Mouse (Mus musculus) midbrain, embryonic 15.5 days (tissue): ENCODE measurements at regions not wholly inside any gene's neighbourhood (a gene's known extent, or its start where the extent isn't known, plus 50 kb on each side); places are given as distances from the start of the nearest gene placed in this dataset.

Source experiments
- ATAC-seq: fragments of 200-750 bp; cut with Nextera tagmentation; replicated peaks from 2 replicates; pipeline ENCODE4 v1.8.0; 2017; ENCODE audit warnings: moderate TSS enrichment
- H3K27ac ChIP-seq: fragments of 300-500 bp; sonication (generic); 2 replicates; pipeline ENCODE4 v1.5.1; 2015; ENCODE audit warnings: mild to moderate bottlenecking, inconsistent platforms
- H3K27me3 ChIP-seq: fragments of 300-500 bp; sonication (generic); replicated peaks from 2 replicates; pipeline ENCODE4 v1.6.1; 2015; ENCODE audit warnings: inconsistent platforms
- H3K36me3 ChIP-seq: fragments of 300-500 bp; sonication (generic); replicated peaks from 2 replicates; pipeline ENCODE4 v1.6.1; 2015; ENCODE audit warnings: inconsistent platforms
- H3K4me1 ChIP-seq: fragments of 300-500 bp; sonication (generic); 2 replicates; pipeline ENCODE4 v1.6.1; 2015; ENCODE audit warnings: inconsistent platforms
- H3K4me2 ChIP-seq: fragments of 300-500 bp; sonication (generic); 2 replicates; pipeline ENCODE4 v1.6.1; 2015; ENCODE audit warnings: inconsistent platforms, mild to moderate bottlenecking, moderate library complexity
- H3K4me3 ChIP-seq: fragments of 300-500 bp; sonication (generic); 2 replicates; pipeline ENCODE4 v1.5.1; 2015; ENCODE audit warnings: mild to moderate bottlenecking, inconsistent platforms
- H3K9ac ChIP-seq: fragments of 300-500 bp; sonication (generic); 2 replicates; pipeline ENCODE4 v1.6.1; 2015; ENCODE audit warnings: mild to moderate bottlenecking, inconsistent platforms
- H3K9me3 ChIP-seq: fragments of 300-500 bp; sonication (generic); 2 replicates; pipeline ENCODE4 v1.6.1; 2016; ENCODE audit warnings: inconsistent platforms
- WGBS: fragments of 180-500 bp; shearing (Covaris S2); methylation state at CpG from one replicate; pipeline ENCODE4 v1.1.7; 2015; ENCODE audit warnings: mixed read lengths; 5-methylcytosine and 5-hydroxymethylcytosine counted together

DNA sequence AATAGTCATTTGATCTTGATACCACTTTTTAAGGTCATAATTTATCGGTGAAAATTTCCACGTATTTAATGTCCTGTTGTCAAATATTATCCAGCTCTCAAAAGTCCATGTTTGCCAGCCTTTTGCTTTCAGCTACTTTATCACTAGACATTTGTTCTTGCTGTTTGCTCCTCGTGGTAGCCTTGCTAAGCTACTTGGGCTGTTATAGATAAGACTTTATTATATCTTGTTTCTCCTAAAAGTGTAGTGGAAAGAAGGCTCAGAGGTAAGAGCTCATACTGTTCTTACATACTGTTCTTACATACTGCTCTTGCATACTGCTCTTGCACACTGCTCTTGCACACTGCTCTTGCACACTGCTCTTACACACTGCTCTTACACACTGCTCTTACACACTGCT lies 93.3 kb upstream of the Mon1b start:
- WGBS = 80% methylated on average over 3 of the region's 3 CpGs
- Histone ChIP-seq H3K4me2 (no peak overlapping the region), H3K4me3 (no peak overlapping the region), H3K9ac (no peak overlapping the region), H3K27ac (no peak overlapping the region), H3K27me3 (no peaks in the 10 kb centered on the region), H3K36me3 (no peaks in the 10 kb centered on the region), H3K9me3 (no peaks in the 10 kb centered on the region), H3K4me1 (no peaks in the 10 kb centered on the region)
- ATAC-seq = no peak

GRCm38 (mm10) chr8:113542713-113543112 lies 92.7 kb upstream of the Mon1b start:
- 88% methylated on average over 2 of the region's 2 CpGs for WGBS

GRCm38 (mm10) chr8:113549200-113549599 lies 86.2 kb upstream of the Mon1b start:
- H3K27me3 ChIP-seq = no peaks in the 10 kb centered on the region
- no peak for ATAC-seq
- 76% methylated on average over 7 of the region's 7 CpGs for WGBS

More at GRCm38 (mm10) chr8:113542713-113543112, 92.7 kb upstream of the Mon1b start:
- Histone ChIP-seq H3K36me3 (no peaks in the 10 kb centered on the region), H3K9me3 (no peaks in the 10 kb centered on the region), H3K4me1 (no peaks in the 10 kb centered on the region), H3K9ac (no peak overlapping the region), H3K27ac (no peak overlapping the region), H3K27me3 (no peaks in the 10 kb centered on the region), H3K4me3 (no peak overlapping the region), H3K4me2 (no peak overlapping the region)
- no peak for ATAC-seq

GRCm38 (mm10) chr8:113551454-113552273 lies 83.7 kb upstream of the Mon1b start:
- Histone ChIP-seq H3K4me2 (no peak overlapping the region), H3K36me3 (no peaks in the 10 kb centered on the region), H3K9me3 (no peaks in the 10 kb centered on the region), H3K27me3 (no peaks in the 10 kb centered on the region), H3K9ac (no peak overlapping the region), H3K4me1 (peaks cover 13% of the 10 kb centered on the region), H3K4me3 (no peak overlapping the region), H3K27ac (no peak overlapping the region)
- ATAC-seq = no peak
- 74% methylated on average over 12 of the region's 12 CpGs for WGBS

More at GRCm38 (mm10) chr8:113549200-113549599, 86.2 kb upstream of the Mon1b start:
- Histone ChIP-seq H3K9me3 (no peaks in the 10 kb centered on the region), H3K9ac (no peak overlapping the region), H3K27ac (no peak overlapping the region), H3K36me3 (no peaks in the 10 kb centered on the region), H3K4me3 (no peak overlapping the region), H3K4me2 (no peak overlapping the region), H3K4me1 (peaks cover 2% of the 10 kb centered on the region)

- no peaks in the 10 kb centered on the region for H3K9me3 ChIP-seq
- no peaks in the 10 kb centered on the region for H3K36me3 ChIP-seq
- no peaks in the 10 kb centered on the region for H3K27me3 ChIP-seq
- no peak overlapping the region for H3K4me3 ChIP-seq
- ATAC-seq = no peak
- H3K4me2 ChIP-seq = no peak overlapping the region
- H3K27ac ChIP-seq = no peak overlapping the region
- H3K4me1 ChIP-seq = peaks cover 13% of the 10 kb centered on the region
- no peak overlapping the region for H3K9ac ChIP-seq
- WGBS = 52% methylated on average over 5 of the region's 5 CpGs
Measured at GRCm38 (mm10) chr8:113552826-113553225, 82.6 kb upstream of the Mon1b start.

DNA sequence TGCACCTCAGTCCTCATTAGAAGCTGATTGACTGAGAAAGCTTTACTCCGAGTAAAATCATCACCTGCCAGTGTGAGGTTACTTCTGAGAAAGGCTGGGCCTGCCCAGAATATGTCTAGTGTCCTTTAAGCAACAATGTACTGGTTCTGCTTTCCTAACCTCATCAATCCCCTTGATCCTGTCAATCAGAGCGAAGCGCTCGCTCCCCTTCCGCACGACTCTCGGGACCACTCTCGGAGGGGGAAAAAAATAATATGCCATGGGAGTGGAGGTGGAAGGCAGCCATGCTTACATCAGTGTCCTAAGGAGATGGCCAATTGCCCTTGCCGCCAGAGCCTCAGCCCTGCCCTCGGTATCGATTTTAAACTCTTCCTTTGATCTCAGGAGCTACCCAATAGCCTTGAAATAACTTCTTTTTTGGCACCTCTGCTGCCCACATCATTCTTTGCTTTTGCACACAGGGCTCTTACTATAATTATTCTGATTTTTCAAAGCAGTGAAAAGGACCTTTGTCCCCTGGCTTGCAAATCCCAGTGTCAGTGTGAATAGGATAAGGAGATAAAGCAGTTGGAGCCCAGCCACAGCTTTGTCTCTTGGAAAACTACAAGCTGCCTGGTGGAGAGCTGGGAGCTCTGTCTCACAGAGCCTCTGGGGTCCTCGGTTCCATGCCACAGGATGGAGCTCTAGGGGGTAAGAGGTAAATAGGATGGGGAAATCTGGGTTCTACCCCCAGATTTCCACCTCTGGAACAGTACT lies 80.5 kb upstream of the Mon1b start:
- no peak overlapping the region for H3K9ac ChIP-seq

GRCm38 (mm10) chr8:113556994-113557393 lies 78.4 kb upstream of the Mon1b start:
- Histone ChIP-seq H3K9ac (no peak overlapping the region), H3K9me3 (no peaks in the 10 kb centered on the region), H3K4me3 (no peak overlapping the region), H3K36me3 (no peaks in the 10 kb centered on the region), H3K4me2 (no peak overlapping the region), H3K27me3 (no peaks in the 10 kb centered on the region), H3K4me1 (peaks cover 13% of the 10 kb centered on the region), H3K27ac (no peak overlapping the region)
- 59% methylated on average over 5 of the region's 5 CpGs for WGBS
- ATAC-seq = no peak

More for the DNA sequence above, 80.5 kb upstream of the Mon1b start:
- Histone ChIP-seq H3K4me3 (peak overlapping the region; percentile 8; the same call in 1 of the 2 replicates), H3K9me3 (no peaks in the 10 kb centered on the region), H3K4me1 (peaks cover 13% of the 10 kb centered on the region), H3K27me3 (no peaks in the 10 kb centered on the region), H3K36me3 (no peaks in the 10 kb centered on the region), H3K27ac (peak overlapping the region; percentile 68), H3K4me2 (peak overlapping the region; percentile 45)
- under 1% methylated on average over 12 of the region's 12 CpGs for WGBS
- ATAC-seq = peak; percentile 66

- ATAC-seq = no peak
- 73% methylated on average over 10 of the region's 10 CpGs for WGBS
- H3K27ac ChIP-seq = no peak overlapping the region
Measured at GRCm38 (mm10) chr8:113581098-113581497, 54.3 kb upstream of the Mon1b start.

DNA sequence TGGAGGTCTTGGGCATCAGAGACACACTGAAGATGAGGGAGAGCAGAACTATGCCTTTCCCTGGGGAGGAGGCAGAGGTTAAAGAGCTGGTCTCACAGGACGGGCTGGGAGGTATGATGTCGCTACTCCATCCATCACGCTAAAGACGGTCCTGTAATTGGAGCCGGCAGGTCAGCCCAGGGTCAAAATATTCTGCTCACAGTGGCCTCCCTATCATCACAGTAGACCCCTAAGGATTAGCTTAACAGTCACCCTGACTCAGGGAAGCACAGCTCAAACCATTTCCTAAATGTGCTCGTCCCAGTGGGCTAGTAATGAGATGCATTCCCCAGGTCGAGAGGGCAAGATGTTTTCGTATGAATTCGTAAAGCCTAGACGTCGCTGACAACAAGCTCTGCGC lies 53.7 kb upstream of the Mon1b start:
- Histone ChIP-seq H3K4me3 (no peak overlapping the region), H3K4me1 (0 out of 2 replicates have a peak, but pooled peaks cover 6% of the 10 kb centered on the region), H3K9ac (no peak overlapping the region), H3K27ac (no peak overlapping the region), H3K9me3 (no peaks in the 10 kb centered on the region), H3K36me3 (no peaks in the 10 kb centered on the region), H3K4me2 (no peak overlapping the region), H3K27me3 (no peaks in the 10 kb centered on the region)
- 37% methylated on average over 12 of the region's 12 CpGs for WGBS
- no peak for ATAC-seq

More at GRCm38 (mm10) chr8:113581098-113581497, 54.3 kb upstream of the Mon1b start:
- H3K9me3 ChIP-seq = no peaks in the 10 kb centered on the region
- H3K9ac ChIP-seq = no peak overlapping the region
- 0 out of 2 replicates have a peak, but pooled peaks cover 6% of the 10 kb centered on the region for H3K4me1 ChIP-seq
- H3K36me3 ChIP-seq = no peaks in the 10 kb centered on the region
- H3K4me2 ChIP-seq = no peak overlapping the region
- no peak overlapping the region for H3K4me3 ChIP-seq
- H3K27me3 ChIP-seq = no peaks in the 10 kb centered on the region

- WGBS = 26% methylated on average over 16 of the region's 16 CpGs
Measured at GRCm38 (mm10) chr8:113582180-113582975, 53.0 kb upstream of the Mon1b start.

GRCm38 (mm10) chr8:113583801-113584200 lies 51.6 kb upstream of the Mon1b start:
- Histone ChIP-seq H3K9me3 (no peaks in the 10 kb centered on the region), H3K36me3 (no peaks in the 10 kb centered on the region), H3K4me2 (no peak overlapping the region), H3K9ac (no peak overlapping the region), H3K4me1 (0 out of 2 replicates have a peak, but pooled peaks cover 6% of the 10 kb centered on the region), H3K4me3 (no peak overlapping the region), H3K27me3 (no peaks in the 10 kb centered on the region), H3K27ac (no peak overlapping the region)
- ATAC-seq = no peak
- WGBS = 74% methylated on average over 10 of the region's 10 CpGs

More at GRCm38 (mm10) chr8:113582180-113582975, 53.0 kb upstream of the Mon1b start:
- H3K9me3 ChIP-seq = no peaks in the 10 kb centered on the region
- H3K4me1 ChIP-seq = 0 out of 2 replicates have a peak, but pooled peaks cover 6% of the 10 kb centered on the region
- H3K4me2 ChIP-seq = peak overlapping the region; percentile 25; the same call in 1 of the 2 replicates
- no peaks in the 10 kb centered on the region for H3K36me3 ChIP-seq
- H3K27me3 ChIP-seq = no peaks in the 10 kb centered on the region
- H3K4me3 ChIP-seq = no peak overlapping the region
- no peak overlapping the region for H3K27ac ChIP-seq
- ATAC-seq = peak; percentile 75
- no peak overlapping the region for H3K9ac ChIP-seq
